Mouse (Mus musculus): ENCODE data around the gene Yif1a. TPM values are rescaled to one million over a fixed set of nuclear protein-coding genes. Genes with fewer than 3 reads are reported as not detected.

The Yif1a gene
- polyA plus RNA-seq, 2 experiments = 37.0 to 60.0 TPM

DNA sequence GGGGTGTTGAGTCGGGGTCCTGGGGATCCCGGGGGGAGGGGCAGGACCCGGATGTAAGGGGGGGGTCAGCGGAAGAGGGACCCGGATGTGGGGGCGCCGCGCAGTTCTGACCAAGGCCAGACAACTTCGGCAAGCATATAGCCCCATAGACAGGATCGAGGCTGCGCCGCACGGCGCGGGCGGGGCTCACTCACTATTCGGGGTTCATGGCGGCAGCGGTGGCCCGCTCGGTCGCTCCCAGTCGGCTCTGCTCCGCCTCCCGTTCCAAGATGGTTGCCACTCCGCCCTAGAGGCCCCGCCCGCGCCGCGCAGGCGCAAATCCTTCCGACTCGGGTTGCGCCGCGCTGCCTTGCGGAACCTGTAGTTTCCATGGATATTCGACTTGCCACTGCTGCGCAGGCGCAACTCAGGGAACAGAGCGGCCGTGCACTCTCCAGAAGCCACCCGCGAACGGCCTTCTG, 18.4 kb downstream of the Yif1a start, which contains the start of gene Rab1b:
Gene Rab1b (minus strand): TSS at position 342 of the 461 bp plus-strand sequence.
- H3K36me3 ChIP-seq (replicated peaks; ENCODE audit: control insufficient read depth, insufficient read depth, low read depth) = peaks cover 6% of the 10 kb centered on the region
- H3K27me3 ChIP-seq (ENCODE audit: control insufficient read depth, insufficient read depth, low read length) = no peaks in the 10 kb centered on the region
- peak within 1 kb of the TSS; percentile 57 for H3K27ac ChIP-seq
- H3K4me2 ChIP-seq (ENCODE audit: low read depth) = peak within 1 kb of the TSS; percentile 99
- ATAC-seq (ENCODE audit: insufficient read depth) (peak; percentile 93), DNase-seq (ENCODE audit: low read depth in 3 of 3, low spot score in 3 of 3) (peak; percentile 95 to 97 (median 96))
- no peaks in the 10 kb centered on the region for H3K9me3 ChIP-seq (ENCODE audit: control insufficient read depth, low read length)
- H3K4me1 ChIP-seq (replicated peaks; ENCODE audit: control insufficient read depth in 2 of 2, insufficient read depth in 2 of 2, low read length in 1 of 2) = peaks cover 4 to 11% of the 10 kb centered on the region in 2 experiments
- under 1% methylated on average over 46 of the region's 46 CpGs for WGBS (ENCODE audit: insufficient replicate concordance)
- TF ChIP-seq EP300 (IDR thresholded peaks at IDR 0.05; ENCODE audit: low read depth) (no peak), CTCF (IDR thresholded peaks at IDR 0.05; ENCODE audit: low read depth) (no peak)
- H3K9ac ChIP-seq (replicated peaks) = peak within 1 kb of the TSS; percentile 95
- H3K4me3 ChIP-seq (ENCODE audit: insufficient read depth in 1 of 2, low read depth in 2 of 2, low read length in 2 of 2) = peak within 1 kb of the TSS; percentile 68 to 94

DNA sequence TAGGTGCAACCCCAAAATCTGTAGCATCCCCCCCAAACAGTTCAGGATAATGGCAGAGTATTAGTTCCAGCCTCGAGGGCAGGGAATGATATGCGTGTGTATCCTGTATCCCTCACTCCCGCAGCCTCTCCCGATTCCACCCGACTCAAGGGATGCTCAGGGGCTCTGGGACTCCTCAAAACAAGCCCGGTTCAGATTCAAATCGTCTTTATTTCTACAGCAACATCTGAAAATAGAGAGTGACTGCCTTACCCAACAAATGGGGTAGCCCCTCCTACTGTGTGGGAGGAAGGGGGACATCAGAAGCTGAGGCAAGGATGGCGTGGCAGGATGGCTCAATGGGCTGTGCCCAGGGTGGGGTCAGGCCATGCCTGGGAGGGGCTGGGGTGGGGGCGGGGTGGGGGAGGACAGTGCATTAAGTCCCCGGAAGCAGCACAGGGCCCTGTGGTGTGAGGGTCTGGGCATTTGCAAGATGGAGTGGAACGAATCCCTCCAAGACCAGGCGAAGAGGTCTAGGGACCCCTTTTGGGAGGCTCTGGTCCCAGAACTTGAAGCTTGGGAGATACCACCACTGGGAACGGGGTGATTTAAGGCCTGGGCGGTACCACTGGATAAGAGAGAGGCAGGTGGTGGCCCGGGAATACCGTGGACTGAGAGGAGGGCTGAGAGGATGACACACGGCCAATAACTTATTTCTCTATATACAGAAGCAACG, 19.4 kb downstream of the Yif1a start:
- no peak for DNase-seq (ENCODE audit: low read depth in 3 of 3, low spot score in 3 of 3)
- Histone ChIP-seq H3K4me2 (ENCODE audit: low read depth) (peak overlapping the region; percentile 99), H3K4me3 (ENCODE audit: insufficient read depth in 1 of 2, low read depth in 2 of 2, low read length in 2 of 2) (peak overlapping the region in 1 of 2 experiments; percentile 94; a peak in 1 of 4 replicates), H3K27me3 (ENCODE audit: control insufficient read depth, insufficient read depth, low read length) (no peaks in the 10 kb centered on the region), H3K9ac (replicated peaks) (no peak overlapping the region; the same call in 1 of the 2 replicates), H3K36me3 (replicated peaks; ENCODE audit: control insufficient read depth, insufficient read depth, low read depth) (peaks cover 4% of the 10 kb centered on the region), H3K27ac (no peak overlapping the region), H3K9me3 (ENCODE audit: control insufficient read depth, low read length) (no peaks in the 10 kb centered on the region), H3K4me1 (replicated peaks; ENCODE audit: control insufficient read depth in 2 of 2, insufficient read depth in 2 of 2, low read length in 1 of 2) (peaks cover 4 to 11% of the 10 kb centered on the region in 2 experiments)
- WGBS (ENCODE audit: insufficient replicate concordance) = 71% methylated on average over 18 of the region's 18 CpGs
- ATAC-seq (ENCODE audit: insufficient read depth) = no peak
- TF ChIP-seq EP300 (IDR thresholded peaks at IDR 0.05; ENCODE audit: low read depth) (no peak), CTCF (IDR thresholded peaks at IDR 0.05; ENCODE audit: low read depth) (no peak)

DNA sequence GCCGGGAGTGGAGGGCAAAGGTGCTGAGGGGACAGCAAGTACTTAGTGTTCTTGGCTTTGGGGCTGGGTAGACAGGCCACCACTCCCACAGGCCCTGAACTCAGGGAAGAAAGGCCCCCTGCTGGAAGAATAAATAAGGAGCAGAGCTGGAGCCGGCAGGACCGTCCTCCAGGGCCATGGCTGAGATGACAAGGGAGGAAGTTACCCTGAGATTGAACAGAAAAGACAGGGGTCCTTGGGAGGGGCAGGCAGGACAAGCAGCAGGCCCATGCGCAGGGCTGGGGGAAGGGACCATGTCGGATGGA, 19.9 kb downstream of the Yif1a start:
- no peak overlapping the region for H3K27ac ChIP-seq
- TF ChIP-seq CTCF (IDR thresholded peaks at IDR 0.05; ENCODE audit: low read depth) (peak; percentile 67), EP300 (IDR thresholded peaks at IDR 0.05; ENCODE audit: low read depth) (no peak)
- 31% methylated on average over 5 of the region's 5 CpGs for WGBS (ENCODE audit: insufficient replicate concordance)

GRCm38 (mm10) chr19:5108702-5109101, 20.4 kb downstream of the Yif1a start:
- no peak overlapping the region for H3K27ac ChIP-seq
- ATAC-seq (ENCODE audit: insufficient read depth) (no peak), DNase-seq (ENCODE audit: low read depth in 3 of 3, low spot score in 3 of 3) (no peak)
- H3K4me3 ChIP-seq (ENCODE audit: insufficient read depth in 1 of 2, low read depth in 2 of 2, low read length in 2 of 2) = no peak overlapping the region
- H3K4me2 ChIP-seq (ENCODE audit: low read depth) = no peak overlapping the region
- no peaks in the 10 kb centered on the region for H3K27me3 ChIP-seq (ENCODE audit: control insufficient read depth, insufficient read depth, low read length)
- H3K4me1 ChIP-seq (replicated peaks; ENCODE audit: control insufficient read depth in 2 of 2, insufficient read depth in 2 of 2, low read length in 1 of 2) = peaks cover 4 to 11% of the 10 kb centered on the region in 2 experiments
- H3K36me3 ChIP-seq (replicated peaks; ENCODE audit: control insufficient read depth, insufficient read depth, low read depth) = peaks cover 4% of the 10 kb centered on the region; the same call in 1 of the 2 replicates
- no peaks in the 10 kb centered on the region for H3K9me3 ChIP-seq (ENCODE audit: control insufficient read depth, low read length)
- WGBS (ENCODE audit: insufficient replicate concordance) = 51% methylated on average over 4 of the region's 4 CpGs
- no peak overlapping the region for H3K9ac ChIP-seq (replicated peaks)
- TF ChIP-seq EP300 (IDR thresholded peaks at IDR 0.05; ENCODE audit: low read depth) (no peak), CTCF (IDR thresholded peaks at IDR 0.05; ENCODE audit: low read depth) (no peak)

More for the DNA sequence above, 19.9 kb downstream of the Yif1a start:
- H3K9ac ChIP-seq (replicated peaks) = no peak overlapping the region
- ATAC-seq (ENCODE audit: insufficient read depth) = no peak
- H3K4me3 ChIP-seq (ENCODE audit: insufficient read depth in 1 of 2, low read depth in 2 of 2, low read length in 2 of 2) = no peak overlapping the region
- no peak for DNase-seq (ENCODE audit: low read depth in 3 of 3, low spot score in 3 of 3)
- no peaks in the 10 kb centered on the region for H3K27me3 ChIP-seq (ENCODE audit: control insufficient read depth, insufficient read depth, low read length)
- H3K4me2 ChIP-seq (ENCODE audit: low read depth) = no peak overlapping the region
- no peaks in the 10 kb centered on the region for H3K9me3 ChIP-seq (ENCODE audit: control insufficient read depth, low read length)
- peaks cover 4 to 11% of the 10 kb centered on the region in 2 experiments for H3K4me1 ChIP-seq (replicated peaks; ENCODE audit: control insufficient read depth in 2 of 2, insufficient read depth in 2 of 2, low read length in 1 of 2)
- peaks cover 4% of the 10 kb centered on the region for H3K36me3 ChIP-seq (replicated peaks; ENCODE audit: control insufficient read depth, insufficient read depth, low read depth)

DNA sequence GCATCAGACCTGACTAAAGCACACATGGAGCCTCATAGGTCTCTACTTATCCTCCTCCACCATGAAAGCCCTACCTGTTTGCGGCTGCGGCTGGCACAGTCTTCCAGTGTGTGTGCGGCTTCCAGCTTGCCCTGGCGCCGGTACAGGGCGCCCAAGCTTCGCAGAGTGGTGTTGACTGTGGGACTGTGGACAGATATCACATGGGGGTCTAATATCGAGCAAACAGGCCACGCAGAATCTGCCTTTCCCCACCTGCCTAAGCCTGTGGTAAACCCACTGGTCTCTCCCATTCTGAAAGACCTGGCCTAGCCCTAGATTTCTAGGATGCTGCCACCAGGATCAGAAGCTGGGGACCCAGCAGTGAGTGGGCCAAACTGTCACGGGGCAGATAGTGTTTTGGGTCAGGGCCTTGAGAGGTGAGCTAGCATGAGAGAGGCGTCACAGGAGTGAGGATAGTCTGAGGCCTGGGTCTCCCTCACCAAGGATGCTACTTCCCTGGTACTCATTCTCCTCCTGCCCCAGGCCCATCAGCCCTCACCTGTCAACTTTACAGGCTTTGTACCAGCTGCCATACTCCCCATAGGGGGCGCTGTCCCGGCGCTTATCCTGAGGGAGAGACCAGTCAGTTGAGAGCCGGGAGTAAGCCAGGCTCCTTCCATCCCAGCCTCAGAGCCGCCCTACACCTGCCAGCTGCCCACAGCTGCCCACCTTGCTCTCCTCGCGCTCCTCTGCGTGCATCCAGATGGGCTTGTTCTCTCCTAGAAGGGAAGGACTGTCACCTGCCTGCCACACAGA, 21.5 kb downstream of the Yif1a start:
- Histone ChIP-seq H3K36me3 (replicated peaks; ENCODE audit: control insufficient read depth, insufficient read depth, low read depth) (no peaks in the 10 kb centered on the region), H3K9me3 (ENCODE audit: control insufficient read depth, low read length) (no peaks in the 10 kb centered on the region), H3K9ac (replicated peaks) (no peak overlapping the region), H3K27me3 (ENCODE audit: control insufficient read depth, insufficient read depth, low read length) (no peaks in the 10 kb centered on the region), H3K4me3 (ENCODE audit: insufficient read depth in 1 of 2, low read depth in 2 of 2, low read length in 2 of 2) (no peak overlapping the region), H3K4me1 (replicated peaks; ENCODE audit: control insufficient read depth in 2 of 2, insufficient read depth in 2 of 2, low read length in 1 of 2) (peaks cover 4 to 11% of the 10 kb centered on the region in 2 experiments), H3K27ac (no peak overlapping the region), H3K4me2 (ENCODE audit: low read depth) (no peak overlapping the region)
- ATAC-seq (ENCODE audit: insufficient read depth) = no peak
- WGBS (ENCODE audit: insufficient replicate concordance) = 69% methylated on average over 18 of the region's 19 CpGs
- DNase-seq (ENCODE audit: low read depth in 3 of 3, low spot score in 3 of 3) = no peak
- TF ChIP-seq EP300 (IDR thresholded peaks at IDR 0.05; ENCODE audit: low read depth) = no peak
- TF ChIP-seq CTCF (IDR thresholded peaks at IDR 0.05; ENCODE audit: low read depth) = peak; percentile 61

Measured in liver, embryonic 14.5 days (tissue).